Mouse (Mus musculus): Measurements from ENCODE around the gene Plekhm3. TPM values are rescaled to one million over a fixed set of nuclear protein-coding genes. Genes with fewer than 3 reads are reported as not detected.

Gene Plekhm3
- polyA plus RNA-seq, 1 experiment from 2014 or later = 5.2 TPM

Other genes with a start within 250 kb of the Plekhm3 start
- 0.91 and 1.1 TPM in 2 replicates for gene Fzd5, start 219.1 kb downstream of the Plekhm3 start, polyA plus RNA-seq (2015; fragmentation: Nextera tagmentation; extraction: Ambion mirVana)
- gene Akr1cl, start 75.9 kb upstream of the Plekhm3 start, polyA plus RNA-seq (2015; fragmentation: Nextera tagmentation; extraction: Ambion mirVana) = 0.39 and 0.72 TPM in 2 replicates
- gene Cryge, start 94.3 kb upstream of the Plekhm3 start, polyA plus RNA-seq (2015; fragmentation: Nextera tagmentation; extraction: Ambion mirVana) = not detected in 2 replicates
- not detected in 2 replicates for gene Crygd, start 106.6 kb upstream of the Plekhm3 start, polyA plus RNA-seq (2015; fragmentation: Nextera tagmentation; extraction: Ambion mirVana)
- 0.36 and 0.37 TPM in 2 replicates for gene Crygc, start 116.9 kb upstream of the Plekhm3 start, polyA plus RNA-seq (2015; fragmentation: Nextera tagmentation; extraction: Ambion mirVana)
- gene Crygb, start 125.5 kb upstream of the Plekhm3 start, polyA plus RNA-seq (2015; fragmentation: Nextera tagmentation; extraction: Ambion mirVana) = not detected in 2 replicates
- not detected in 2 replicates for gene Cryga, start 146.5 kb upstream of the Plekhm3 start, polyA plus RNA-seq (2015; fragmentation: Nextera tagmentation; extraction: Ambion mirVana)
- gene Gm28845, start 162.7 kb upstream of the Plekhm3 start, polyA plus RNA-seq (2015; fragmentation: Nextera tagmentation; extraction: Ambion mirVana) = not detected in 2 replicates
- 2.3 TPM in 2 replicates for gene D630023F18Rik, start 166.4 kb upstream of the Plekhm3 start, polyA plus RNA-seq (2015; fragmentation: Nextera tagmentation; extraction: Ambion mirVana)
- 55.7 and 57.0 TPM in 2 replicates for gene Idh1, start 229.7 kb upstream of the Plekhm3 start, polyA plus RNA-seq (2015; fragmentation: Nextera tagmentation; extraction: Ambion mirVana)
- 9.1 and 12.9 TPM in 2 replicates for gene Pikfyve, start 229.9 kb upstream of the Plekhm3 start, polyA plus RNA-seq (2015; fragmentation: Nextera tagmentation; extraction: Ambion mirVana)

Data from thymus, postnatal 0 days (tissue).